Mouse (Mus musculus) ES-E14 (cell line): Measurements from ENCODE around the gene St6galnac3. TPM values are rescaled to one million over a fixed set of nuclear protein-coding genes. Genes with fewer than 3 reads are reported as not detected.
A peak's percentile ranks its signal among the peaks of the same experiment; 100 is the strongest.
"Not testable (repeated sequence)": the region's sequence is repeated elsewhere in the genome, so short reads cannot be mapped to it uniquely, and the experiment has no call there.

Experiments
- DNase-seq: peaks from one replicate; pipeline ENCODE4 v3.0.0-alpha.2; 2013; ENCODE audit warnings: low read depth, low spot score
- H3K27ac ChIP-seq: 2 replicates; pipeline ENCODE4 v1.5.1; 2012; ENCODE audit warnings: low read depth, mild to moderate bottlenecking, low read length, moderate library complexity, mixed read lengths; ENCODE audit not compliant: poor library complexity, insufficient read depth, severe bottlenecking
- H3K36me3 ChIP-seq: 2 replicates; pipeline ENCODE4 v1.6.1; 2012; ENCODE audit warnings: mild to moderate bottlenecking, low read length, moderate library complexity, mixed read lengths; ENCODE audit not compliant: control insufficient read depth, poor library complexity, insufficient read depth, severe bottlenecking
- H3K4me1 ChIP-seq, 2 experiments: fragments of 150-350 bp in 1 of 2; sonication (generic) in 1 of 2; 2 replicates each; pipeline ENCODE4 v1.6.1; 2012; ENCODE audit warnings: low read length in 2 of 2, mild to moderate bottlenecking in 1 of 2, mixed read lengths in 1 of 2; ENCODE audit not compliant: control insufficient read depth in 2 of 2, insufficient read depth in 2 of 2, poor library complexity in 1 of 2
- H3K4me3 ChIP-seq, 2 experiments: fragments of 150-350 bp in 1 of 2; sonication (generic) in 1 of 2; 2 replicates each; pipeline ENCODE4 v1.5.1; 2012; ENCODE audit warnings: low read length in 2 of 2, low read depth in 1 of 2, mild to moderate bottlenecking in 1 of 2, mixed read lengths in 1 of 2; ENCODE audit not compliant: insufficient read depth in 1 of 2, poor library complexity in 1 of 2, severe bottlenecking in 1 of 2
- H3K9ac ChIP-seq: 2 replicates; pipeline ENCODE4 v1.6.1; 2012; ENCODE audit warnings: low read depth, mild to moderate bottlenecking, low read length, mixed read lengths; ENCODE audit not compliant: poor library complexity, insufficient read depth, severe bottlenecking
- H3K9me3 ChIP-seq: fragments of 150-350 bp; sonication (generic); 2 replicates; pipeline ENCODE4 v1.6.1; 2012; ENCODE audit warnings: low read depth, mild to moderate bottlenecking, low read length; ENCODE audit not compliant: control insufficient read depth, insufficient read depth
- CHD2 ChIP-seq: IDR thresholded peaks from 2 replicates; pipeline ENCODE4 v1.6.1; 2014; ENCODE audit warnings: mild to moderate bottlenecking, low read depth, low read length, inconsistent platforms
- HCFC1 ChIP-seq: IDR thresholded peaks from 2 replicates; pipeline ENCODE4 v1.6.1; 2012; ENCODE audit warnings: low read length, inconsistent platforms, borderline replicate concordance; ENCODE audit not compliant: insufficient read depth
- MAFK ChIP-seq: IDR thresholded peaks from 2 replicates; pipeline ENCODE4 v1.6.1; 2014; ENCODE audit warnings: mild to moderate bottlenecking, low read depth, low read length, inconsistent platforms; ENCODE audit not compliant: insufficient read depth
- ZC3H11A ChIP-seq: IDR thresholded peaks from 2 replicates; pipeline ENCODE4 v1.6.1; 2012; ENCODE audit warnings: low read depth, mild to moderate bottlenecking, inconsistent platforms, low read length, borderline replicate concordance
- ZNF384 ChIP-seq: IDR thresholded peaks from 2 replicates; pipeline ENCODE4 v1.6.1; 2012; ENCODE audit warnings: low read depth, low read length, inconsistent platforms
- in situ Hi-C, 2 experiments: fragments of 600-800 bp; cut with MboI; formaldehyde crosslinking; loops; one replicate each; pipeline ENCODE4 v1.15.1; 2025; ENCODE audit warnings: low sequenced_read_pairs in 2 of 2, inconsistent platforms in 1 of 2; ENCODE audit not compliant: unreplicated experiment in 2 of 2
- total RNA-seq: library from RNA; depleted of rRNA; stranded (reverse); fragments of 300-350 nt; gene quantifications from 2 replicates; pipeline ENCODE4 v1.2.3, GENCODE M21; 2012

Gene St6galnac3
- total RNA-seq, 1 experiment, result 3.8 TPM

- no peak for DNase-seq
Observed at GRCm38 (mm10) chr3:153756500-153756996, 31.6 kb upstream of the St6galnac3 start.

GRCm38 (mm10) chr3:153755785-153756326, 30.9 kb upstream of the St6galnac3 start:
- H3K27ac ChIP-seq, DNase-seq, H3K4me3 ChIP-seq, H3K36me3 ChIP-seq, H3K9me3 ChIP-seq, in situ Hi-C loops, H3K9ac ChIP-seq, H3K4me1 ChIP-seq: not testable (repeated sequence)

More at GRCm38 (mm10) chr3:153756500-153756996, 31.6 kb upstream of the St6galnac3 start:
- Histone ChIP-seq H3K4me1 (no peaks in the 10 kb centered on the region), H3K36me3 (no peaks in the 10 kb centered on the region), H3K4me3 (no peak overlapping the region), H3K9me3 (no peaks in the 10 kb centered on the region), H3K27ac (no peak overlapping the region), H3K9ac (no peak overlapping the region)
- in situ Hi-C loops, result no loop called here
- no peak for TF ChIP-seq HCFC1
- TF ChIP-seq ZC3H11A, result no peak
- TF ChIP-seq ZNF384, result no peak
- TF ChIP-seq MAFK, result no peak
- TF ChIP-seq CHD2, result no peak

GRCm38 (mm10) chr3:153751435-153751834, 26.5 kb upstream of the St6galnac3 start:
- TF ChIP-seq CHD2, result no peak
- TF ChIP-seq ZC3H11A, result no peak
- TF ChIP-seq ZNF384, result no peak
- no peak for TF ChIP-seq HCFC1
- no peak for TF ChIP-seq MAFK
- no peak for DNase-seq
- in situ Hi-C loops, result no loop called here

GRCm38 (mm10) chr3:153749359-153749758, 24.4 kb upstream of the St6galnac3 start:
- H3K4me1 ChIP-seq, result no peaks in the 10 kb centered on the region
- no peak for DNase-seq
- TF ChIP-seq ZNF384 (no peak), MAFK (peak; percentile 72)
- no peak overlapping the region for H3K9ac ChIP-seq
- no peak overlapping the region for H3K4me3 ChIP-seq
- no peaks in the 10 kb centered on the region for H3K36me3 ChIP-seq
- H3K27ac ChIP-seq, result no peak overlapping the region
- no peaks in the 10 kb centered on the region for H3K9me3 ChIP-seq
- in situ Hi-C loops, result no loop called here

More at GRCm38 (mm10) chr3:153751435-153751834, 26.5 kb upstream of the St6galnac3 start:
- Histone ChIP-seq H3K9ac (no peak overlapping the region), H3K4me1 (no peaks in the 10 kb centered on the region), H3K36me3 (no peaks in the 10 kb centered on the region), H3K27ac (no peak overlapping the region), H3K9me3 (no peaks in the 10 kb centered on the region), H3K4me3 (no peak overlapping the region)

- H3K27ac ChIP-seq, result no peak overlapping the region
- H3K36me3 ChIP-seq, result no peaks in the 10 kb centered on the region
- no peak overlapping the region for H3K9ac ChIP-seq
- TF ChIP-seq ZC3H11A (no peak), ZNF384 (no peak), HCFC1 (no peak), CHD2 (no peak), MAFK (no peak)
- no peak for DNase-seq
- in situ Hi-C loops, result no loop called here
- H3K4me1 ChIP-seq, result no peaks in the 10 kb centered on the region
- no peak overlapping the region for H3K4me3 ChIP-seq
- no peaks in the 10 kb centered on the region for H3K9me3 ChIP-seq
Observed at GRCm38 (mm10) chr3:153748293-153748692, 23.3 kb upstream of the St6galnac3 start.
